Mouse (Mus musculus) kidney, adult 18-20 months (tissue): ENCODE measurements around the gene Dip2b.

Source experiments
- DNase-seq: peaks from one replicate; pipeline ENCODE4 v3.0.0; 2021

The Dip2b gene

DNA sequence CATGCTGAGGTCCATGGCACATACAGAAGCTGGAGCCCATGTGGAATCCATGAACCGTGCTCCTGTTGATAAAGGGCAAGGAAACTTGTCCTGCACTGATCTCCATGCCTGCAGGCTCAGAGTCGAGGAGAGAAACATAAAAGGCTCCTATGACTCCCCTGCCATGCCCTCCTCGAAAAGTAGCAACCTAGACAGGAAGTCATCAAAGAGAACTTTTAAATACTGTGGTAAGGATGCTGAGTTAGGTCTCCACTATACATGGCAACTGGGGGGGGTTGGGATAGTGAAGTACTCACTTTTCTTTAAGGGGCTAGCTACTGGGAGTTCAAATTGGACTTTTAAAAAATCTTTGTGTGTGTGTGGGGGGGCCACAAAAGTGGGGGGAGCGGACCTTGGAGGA is 102.0 kb downstream of the Dip2b start:
- DNase-seq, result no peak

DNA sequence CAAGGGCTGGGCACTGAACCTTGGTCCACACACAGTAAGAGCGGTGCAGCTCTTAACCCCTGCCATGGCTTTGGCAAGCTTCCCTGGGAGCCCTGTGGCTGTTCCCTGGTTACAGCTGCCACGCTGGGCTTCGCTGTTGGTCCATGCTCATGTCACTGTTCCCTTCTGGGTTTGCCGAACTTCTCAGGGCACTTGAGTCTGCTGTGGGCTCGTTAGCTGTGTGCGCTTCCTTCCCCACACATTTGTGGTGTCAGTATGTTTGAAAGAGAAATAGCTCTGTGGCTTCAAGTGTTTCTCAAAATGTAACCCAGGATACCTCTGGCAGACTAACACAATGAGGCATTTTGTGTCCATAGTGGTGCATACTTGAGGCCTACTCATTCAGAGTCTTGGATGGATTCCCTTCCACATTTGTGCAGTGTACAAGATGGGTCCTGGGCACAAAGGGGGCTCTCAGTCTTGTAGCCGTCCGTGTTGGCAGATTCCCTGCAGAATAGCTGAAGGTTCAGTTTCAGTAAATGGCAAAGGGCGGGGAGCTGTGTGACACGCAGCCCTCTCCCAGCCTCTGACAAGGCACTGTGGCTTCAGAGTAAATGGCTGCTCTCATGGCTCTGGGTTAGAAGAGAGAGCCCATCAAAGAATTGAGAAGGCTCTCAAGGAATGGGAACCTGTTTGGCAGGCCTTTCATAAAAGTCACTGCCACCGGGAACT is 104.8 kb downstream of the Dip2b start:
- no peak for DNase-seq

DNA sequence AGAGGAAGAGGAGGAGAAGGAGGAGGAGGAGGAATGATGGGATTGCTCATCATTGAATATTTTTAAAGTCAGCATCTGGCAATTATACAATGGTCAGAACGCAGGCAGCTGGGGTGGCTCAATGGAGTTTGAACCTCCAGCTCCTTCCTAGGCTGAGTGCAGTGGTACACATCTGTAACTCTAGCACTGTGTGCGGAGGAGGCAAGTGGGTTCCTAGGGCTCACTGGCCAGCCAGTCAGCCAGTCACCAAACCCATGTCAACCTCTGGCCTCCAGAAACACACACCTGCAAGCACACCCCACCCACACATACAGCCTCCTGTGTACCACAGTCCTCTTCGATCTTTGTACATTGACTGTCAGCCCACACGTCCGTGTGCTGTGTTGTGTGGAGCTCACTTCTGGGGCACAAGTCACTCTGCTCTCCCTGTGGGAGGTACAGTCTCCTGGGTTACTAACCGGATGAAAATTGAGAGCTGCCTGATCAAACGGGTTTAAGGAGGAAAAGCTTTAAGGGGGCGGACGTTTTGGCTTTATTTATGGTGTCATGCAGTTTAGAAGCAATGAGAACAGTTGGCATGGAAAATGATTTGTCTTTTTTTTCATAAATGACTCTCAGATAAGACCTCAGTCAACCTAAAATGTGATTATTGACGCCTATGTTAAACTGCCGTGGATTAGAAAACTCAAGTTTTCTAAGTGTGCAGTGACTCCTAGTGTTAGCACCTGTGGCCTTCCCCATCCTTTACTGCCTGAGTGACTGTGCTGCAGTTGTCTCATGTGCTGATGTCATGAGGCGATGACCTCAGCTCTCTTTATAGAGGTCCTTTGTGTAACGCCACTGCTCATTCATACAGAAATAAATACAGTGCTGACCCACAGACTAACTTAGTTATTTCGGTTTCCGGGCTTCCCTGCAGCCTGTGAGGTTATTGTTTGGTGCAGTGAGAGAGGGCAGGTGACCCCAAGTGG is 106.7 kb downstream of the Dip2b start:
- DNase-seq, result no peak

DNA sequence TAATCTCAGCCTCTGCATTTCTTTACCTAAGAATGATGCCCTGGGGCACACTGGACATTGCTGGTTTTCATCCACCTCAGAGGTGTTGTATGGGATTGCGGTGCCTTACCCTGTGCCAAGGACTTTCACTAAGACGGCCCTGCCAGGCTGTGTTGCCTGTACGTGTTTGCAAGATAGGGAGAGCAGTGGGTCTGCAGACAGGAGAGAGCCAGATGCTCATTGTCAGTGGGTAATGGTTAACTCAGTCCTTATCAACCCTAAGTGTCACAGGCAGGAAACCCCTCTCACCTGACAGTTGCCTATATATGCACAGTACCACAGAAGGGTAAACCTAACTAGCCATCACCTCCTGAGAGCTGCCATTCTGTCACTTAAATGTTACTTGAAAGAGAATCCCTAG is 107.5 kb downstream of the Dip2b start:
- no peak for DNase-seq

DNA sequence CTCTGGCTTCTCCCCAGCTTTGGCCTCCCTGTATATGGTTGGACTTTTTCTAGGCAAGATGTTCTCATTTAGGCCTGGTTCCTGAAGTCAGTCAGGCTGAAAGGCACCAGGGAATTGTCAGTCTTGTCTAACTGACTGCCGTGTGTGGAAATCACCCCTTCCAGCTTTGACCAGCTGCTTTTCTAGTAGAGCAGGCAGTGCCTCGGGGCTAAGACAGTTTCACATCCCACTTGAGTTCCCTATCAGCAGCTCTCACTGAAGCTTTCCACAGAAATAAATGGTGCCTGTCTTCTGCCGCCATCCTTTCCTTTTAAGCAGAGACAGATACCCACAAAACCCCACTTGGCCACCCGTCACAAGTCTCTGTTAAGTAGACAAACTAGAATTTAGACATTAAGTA is 112.1 kb downstream of the Dip2b start:
- no peak for DNase-seq

DNA sequence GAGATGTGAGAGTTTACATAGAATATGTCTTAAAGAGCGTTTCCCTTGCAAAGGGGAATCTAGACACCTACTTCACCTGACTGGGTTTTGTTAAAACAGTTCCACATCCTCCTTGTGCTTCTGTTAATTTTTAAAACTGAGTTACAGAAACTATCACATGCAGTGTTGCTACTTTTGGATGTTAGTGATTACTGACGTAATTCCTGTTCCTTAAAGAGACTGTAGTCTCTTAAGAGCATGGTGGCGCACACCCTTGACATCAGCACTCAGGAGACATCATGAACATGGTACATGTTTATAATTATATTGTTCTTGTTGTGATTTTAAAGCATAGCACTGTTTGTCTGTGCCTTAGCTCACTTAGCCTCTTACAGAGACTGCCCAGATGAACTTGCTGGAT is 113.9 kb downstream of the Dip2b start:
- no peak for DNase-seq

DNA sequence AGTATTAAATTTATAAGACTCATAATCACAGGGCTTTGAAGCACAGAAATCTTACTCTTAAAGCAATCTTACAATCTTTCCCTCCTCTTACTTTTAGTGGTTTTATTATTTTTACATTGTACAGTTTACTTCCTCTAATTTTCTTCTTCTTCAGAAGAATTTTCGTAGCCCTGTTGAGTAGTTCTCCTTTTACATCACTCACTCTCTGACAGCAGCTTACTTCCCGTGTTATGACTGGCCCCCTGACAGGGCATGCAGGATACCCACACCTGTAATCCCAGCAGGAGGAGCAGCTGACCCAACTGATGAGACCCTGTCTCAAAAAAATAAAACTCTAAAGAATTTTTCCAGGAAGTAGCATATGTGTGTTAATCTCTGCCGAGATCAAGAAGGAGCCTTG is 114.6 kb downstream of the Dip2b start:
- no peak for DNase-seq

DNA sequence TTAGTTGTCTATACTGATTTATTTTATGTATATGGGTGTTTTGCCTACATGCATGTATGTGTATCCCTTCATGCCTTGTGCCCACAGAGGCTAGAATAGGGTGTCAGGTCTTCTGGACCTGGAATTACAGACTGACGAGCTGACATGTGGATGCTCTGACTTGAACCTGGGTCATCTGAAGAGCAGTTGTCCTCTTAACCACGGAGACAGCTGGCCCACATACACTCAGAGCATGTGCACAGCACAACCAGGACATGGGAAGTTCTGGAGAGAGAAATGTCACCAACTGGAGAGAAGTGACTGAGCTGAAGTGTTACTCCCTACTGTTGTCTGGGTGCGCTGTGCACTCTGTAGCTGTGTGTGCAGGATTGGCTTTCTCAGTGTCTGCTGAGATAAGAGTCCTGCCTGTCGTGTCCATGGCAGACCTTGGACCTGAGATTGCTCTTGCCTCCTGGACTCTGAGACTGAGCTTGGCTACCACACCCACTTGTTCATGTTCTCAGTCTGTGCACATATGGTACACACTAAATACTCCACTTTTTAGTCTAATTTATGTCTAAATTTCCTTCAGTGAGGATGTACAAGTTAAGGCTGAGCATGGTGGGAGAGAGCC is 117.7 kb downstream of the Dip2b start:
- no peak for DNase-seq

DNA sequence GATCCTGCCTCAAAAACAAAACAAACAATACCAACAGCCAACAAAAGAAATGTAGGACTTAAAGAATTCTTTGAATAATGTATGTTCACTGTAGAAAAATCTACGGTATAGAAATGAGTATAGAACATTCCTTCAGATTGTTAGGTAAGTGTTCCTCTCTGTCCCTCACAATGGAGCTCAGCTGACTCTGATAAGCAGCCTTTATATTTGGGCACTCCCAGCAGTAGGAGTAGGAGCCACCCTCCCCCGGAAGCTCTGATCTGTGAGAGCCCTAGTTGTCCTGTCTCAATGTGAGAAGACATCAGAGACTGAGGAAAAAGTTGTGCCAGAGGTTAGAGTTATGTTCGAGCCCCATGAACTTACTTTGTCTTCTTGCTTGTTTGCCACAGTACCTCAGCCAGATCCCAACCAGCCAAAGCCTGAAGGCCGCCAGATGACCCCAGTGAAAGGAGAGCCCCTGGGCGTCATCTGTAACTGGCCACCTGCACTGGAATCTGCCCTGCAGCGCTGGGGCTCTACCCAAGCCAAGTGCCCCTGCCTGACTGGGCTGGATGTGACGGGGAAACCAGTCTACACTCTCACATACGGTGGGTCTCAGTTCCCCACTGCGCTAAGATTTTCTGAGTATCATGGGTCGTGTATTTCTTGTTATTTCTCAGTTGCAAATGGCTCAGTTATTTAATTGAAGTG is 118.5 kb downstream of the Dip2b start:
- DNase-seq, result no peak

DNA sequence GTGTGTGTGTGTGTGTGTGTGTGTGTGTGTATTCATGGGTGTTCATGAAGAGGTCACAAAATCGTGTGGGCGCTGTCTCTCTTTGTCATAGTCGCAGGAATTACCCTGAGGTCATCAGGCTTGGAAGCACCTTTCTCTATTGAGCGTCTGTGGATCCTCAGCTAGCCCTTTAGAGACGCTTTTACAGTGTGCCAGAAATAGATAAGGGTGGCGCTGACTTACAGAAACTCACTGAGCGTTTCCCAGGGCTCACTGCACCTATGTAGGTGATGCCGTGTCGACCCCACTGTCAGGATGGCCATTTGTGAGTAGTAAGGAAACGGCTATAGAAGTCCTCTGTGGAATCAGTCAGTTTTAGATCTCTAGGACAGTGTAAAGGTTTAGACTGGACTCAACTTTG is 120.5 kb downstream of the Dip2b start:
- no peak for DNase-seq

DNA sequence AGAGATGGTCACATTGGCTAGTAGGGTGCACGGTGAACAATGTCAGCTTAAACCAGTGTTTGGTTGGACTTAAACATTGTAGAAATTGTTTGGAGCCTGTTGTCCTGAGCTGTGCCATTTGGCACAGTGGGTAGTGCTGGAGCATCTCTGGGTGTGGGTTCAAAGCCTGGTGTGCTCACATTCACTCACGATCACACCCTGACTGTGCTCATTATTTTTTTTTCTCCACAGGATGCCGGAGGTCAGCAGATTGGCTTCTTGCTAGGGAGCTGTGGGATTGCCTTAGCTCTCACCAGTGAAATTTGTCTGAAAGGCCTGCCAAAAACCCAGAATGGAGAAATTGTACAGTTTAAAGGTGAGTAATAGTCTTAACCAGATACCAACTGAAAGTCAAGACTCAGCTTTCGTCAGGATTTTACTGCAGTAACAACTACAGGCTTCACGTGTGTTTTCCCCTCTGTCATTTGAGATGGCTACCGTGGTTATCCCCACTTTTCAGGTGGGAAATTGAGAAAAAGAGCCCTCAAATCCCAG is 123.3 kb downstream of the Dip2b start:
- no peak for DNase-seq

DNA sequence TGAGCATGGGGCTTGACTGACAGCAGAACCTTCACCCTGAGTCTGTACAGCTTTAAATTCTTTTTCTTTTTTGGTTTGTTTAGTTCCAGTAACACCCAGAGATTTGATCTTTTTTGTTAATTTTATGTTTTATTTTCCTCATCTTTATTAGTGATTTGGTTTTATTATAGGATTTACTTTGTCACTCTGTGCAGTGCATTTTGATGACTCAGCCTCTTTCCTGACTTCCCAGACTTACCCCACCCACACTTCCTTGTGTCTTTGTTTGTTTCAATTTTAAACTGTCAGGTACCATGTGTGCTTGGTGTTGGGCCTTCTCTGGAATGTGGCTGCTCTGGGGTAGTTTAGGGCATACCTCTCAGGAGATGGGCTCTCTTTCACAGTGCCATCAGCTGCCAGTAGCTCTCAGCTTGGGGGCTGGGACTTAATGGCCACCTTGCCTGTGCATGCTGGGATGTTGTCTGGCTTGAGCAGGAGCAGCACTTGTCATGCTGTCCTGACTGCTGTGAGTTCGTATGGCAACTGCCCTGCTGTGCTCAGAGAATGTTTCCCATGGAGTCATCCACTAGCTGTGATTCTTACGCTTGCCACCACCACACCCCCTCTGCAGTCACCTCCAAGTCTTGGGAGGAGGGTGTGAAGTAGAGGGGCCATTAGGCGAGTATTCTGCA is 125.1 kb downstream of the Dip2b start:
- no peak for DNase-seq

DNA sequence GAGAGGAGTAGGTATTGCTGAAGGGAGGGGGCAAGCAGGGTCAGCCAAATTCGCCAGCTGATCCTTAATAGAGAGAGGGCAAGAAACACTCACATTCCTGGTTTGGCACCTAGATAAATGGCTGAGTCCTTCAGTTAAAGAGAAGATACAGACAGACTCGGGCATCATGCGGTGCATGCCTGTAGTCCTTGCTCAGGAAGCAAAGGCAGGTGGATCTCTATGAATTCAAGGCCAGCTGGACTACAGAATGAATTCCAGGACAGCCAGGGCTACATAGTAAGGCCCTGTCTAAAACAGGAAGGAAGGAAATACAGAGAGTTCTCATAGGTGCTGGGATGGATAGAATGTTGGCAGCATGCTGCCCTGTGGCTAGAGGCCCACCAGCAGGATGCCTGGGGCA is 128.0 kb downstream of the Dip2b start:
- no peak for DNase-seq

DNA sequence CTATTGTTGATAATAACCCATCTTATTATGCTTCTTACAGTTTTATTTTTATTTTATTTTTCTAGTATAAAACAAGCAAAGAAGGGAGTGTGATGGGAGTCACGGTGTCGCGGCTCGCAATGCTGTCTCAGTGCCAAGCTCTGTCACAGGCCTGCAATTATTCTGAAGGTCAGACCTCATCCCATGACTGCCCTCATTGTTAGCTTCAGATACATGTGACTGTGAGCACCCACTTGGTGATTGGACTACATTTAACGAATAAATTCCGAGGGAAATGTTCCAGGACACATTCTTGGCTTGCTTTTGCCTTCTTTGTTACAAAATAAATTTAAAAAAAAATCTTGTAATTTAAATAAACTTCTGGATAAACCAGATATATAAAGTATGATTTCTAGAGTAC is 129.3 kb downstream of the Dip2b start:
- DNase-seq, result no peak

DNA sequence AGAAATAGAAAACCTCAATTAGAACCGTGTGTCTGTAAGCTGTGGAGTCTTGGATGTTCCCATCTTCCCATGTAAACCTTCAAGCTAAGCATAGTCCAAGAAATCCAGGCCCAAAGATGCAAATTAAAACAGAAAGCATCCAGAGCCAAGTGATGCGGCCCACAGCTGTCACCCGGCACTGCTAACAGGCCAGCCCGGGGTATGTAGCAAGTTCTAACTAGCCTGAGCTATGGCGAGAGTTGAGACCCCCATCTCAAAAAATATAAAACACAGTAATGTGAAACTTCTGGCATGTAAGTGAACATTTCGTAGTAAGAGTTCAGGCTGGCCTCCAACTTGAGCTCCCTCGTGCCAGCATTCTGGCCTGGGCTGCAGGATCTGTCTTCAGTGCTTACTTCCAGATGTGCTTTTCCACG is 129.7 kb downstream of the Dip2b start:
- no peak for DNase-seq

DNA sequence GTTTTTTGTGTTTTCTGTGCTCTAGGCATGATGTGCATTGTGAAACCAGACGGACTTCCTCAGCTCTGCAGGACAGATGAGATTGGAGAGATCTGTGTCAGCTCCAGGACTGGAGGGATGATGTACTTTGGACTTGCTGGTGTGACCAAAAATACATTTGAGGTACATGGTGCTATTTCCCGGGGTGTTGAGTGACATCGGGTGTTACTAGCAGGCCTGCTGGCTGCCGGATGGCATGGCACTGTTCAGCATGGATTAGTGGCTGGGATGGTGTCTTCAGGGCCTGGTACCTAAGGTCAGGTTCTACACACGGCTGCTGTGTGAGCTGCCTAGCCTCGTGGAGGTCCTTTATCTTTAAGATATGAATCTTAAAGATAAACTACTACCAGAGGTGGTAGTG is 136.7 kb downstream of the Dip2b start:
- no peak for DNase-seq

DNA sequence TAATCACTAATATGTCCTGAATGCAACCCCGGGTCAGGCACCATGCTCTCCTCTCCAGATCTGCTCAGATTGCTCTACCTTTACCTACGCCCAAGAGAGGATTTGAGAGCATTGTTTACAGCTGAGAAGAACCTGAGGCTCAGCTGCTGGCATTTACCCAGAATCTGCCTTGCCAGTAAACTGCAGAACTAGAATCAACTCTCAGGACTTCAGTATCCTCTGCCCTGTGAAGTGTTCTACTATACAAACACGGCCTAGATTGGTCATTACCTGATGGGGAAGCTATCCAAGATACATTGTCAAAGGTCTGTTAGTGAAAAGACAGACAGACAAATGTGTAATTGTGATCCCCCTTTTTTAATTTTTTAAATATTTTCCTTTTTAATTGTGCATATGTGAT is 138.7 kb downstream of the Dip2b start:
- DNase-seq, result peak; percentile 14

DNA sequence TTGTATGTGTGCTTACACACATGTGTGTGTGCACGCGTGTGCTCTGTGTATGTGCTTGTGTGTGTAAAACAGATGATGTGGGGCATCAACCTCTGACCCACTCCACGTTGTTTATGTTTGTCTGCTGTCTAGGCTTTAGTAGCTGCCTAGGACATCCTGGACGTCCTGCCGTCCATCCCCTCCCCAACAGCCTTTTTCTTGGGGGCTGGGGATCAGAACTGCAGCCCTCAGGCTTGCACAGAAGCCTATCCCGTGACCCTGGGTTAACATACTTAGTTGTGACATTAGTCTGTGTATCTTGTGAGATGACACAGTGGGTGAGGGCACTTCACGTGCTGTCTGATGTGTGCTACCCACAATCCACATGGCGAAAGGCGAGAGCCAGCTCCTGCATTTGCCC is 139.1 kb downstream of the Dip2b start:
- no peak for DNase-seq

DNA sequence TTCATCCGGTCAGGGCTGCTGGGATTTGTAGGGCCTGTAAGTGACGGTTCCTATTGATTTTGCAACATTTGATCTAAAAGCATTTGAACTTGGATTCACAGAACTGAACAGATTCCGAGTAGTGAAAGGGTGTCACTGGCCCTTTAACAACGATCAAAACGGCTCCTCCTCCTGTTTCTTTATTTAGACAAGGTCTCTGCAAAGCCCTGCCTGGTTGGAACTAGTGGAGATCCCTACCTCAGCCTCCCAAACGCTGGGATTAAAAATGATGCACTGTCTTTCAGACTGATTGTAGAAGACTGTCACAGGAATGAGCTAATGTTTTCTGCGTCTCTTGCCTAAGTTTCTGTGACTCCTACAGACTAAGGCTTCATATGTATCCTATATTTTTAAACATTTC is 140.0 kb downstream of the Dip2b start:
- no peak for DNase-seq

DNA sequence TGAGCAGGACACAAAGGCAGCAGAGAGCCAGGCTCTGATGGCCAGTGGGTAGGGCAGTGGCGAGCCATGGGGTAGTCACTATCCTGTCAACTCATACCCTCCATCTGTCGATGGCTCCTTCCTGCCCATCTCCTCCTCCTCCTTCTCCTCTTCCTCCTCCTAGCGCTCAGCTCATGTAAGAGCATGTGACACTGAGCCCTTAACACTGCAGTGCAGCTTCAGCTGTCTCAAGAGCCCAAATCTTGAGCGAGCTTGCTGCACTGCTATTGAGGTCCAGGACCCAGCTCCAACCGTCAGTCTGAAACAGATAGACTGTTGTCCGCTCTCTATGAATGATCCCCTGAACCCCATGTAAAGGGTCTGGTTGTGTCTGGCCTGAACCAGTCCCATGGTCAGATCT is 141.2 kb downstream of the Dip2b start:
- DNase-seq, result no peak

DNA sequence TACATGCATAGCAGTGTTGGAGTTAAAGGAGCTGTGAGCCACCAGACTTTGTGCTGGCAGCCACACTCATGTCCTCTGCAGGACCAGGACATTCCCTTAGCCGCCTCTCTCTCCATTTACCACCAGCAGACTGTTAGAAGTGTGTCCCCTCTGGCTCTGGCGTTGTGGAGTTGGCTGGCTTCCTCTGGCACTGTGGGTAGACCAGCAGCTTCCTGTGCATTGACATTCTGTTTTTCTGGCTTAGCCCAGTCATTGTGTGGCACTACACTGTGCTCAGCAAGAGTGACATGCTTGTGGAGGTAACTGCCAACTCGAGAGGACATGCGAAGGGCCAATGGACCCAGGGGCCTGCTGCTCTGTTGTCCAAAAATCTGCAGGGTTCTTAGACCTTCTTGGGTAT is 141.8 kb downstream of the Dip2b start:
- no peak for DNase-seq

DNA sequence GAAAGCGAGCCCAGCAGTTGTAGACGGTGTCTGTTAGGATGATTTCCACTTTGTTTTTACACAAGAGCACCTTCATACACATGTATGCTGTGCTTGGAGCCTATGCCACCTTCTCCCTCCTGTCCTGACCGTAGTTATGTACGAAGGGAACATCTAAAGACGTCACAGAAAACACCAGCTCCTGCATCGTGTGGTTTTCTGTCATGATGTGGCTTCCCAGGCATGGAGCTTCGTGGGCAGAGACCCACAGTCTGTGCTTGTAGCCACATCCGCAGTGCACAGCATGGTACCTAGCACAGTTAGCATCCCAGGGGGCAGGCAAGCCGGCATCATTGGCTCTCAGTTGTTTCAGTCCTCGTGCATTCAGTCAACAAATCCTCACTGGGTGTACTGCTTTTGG is 143.4 kb downstream of the Dip2b start:
- DNase-seq, result no peak
